Mouse (Mus musculus) large intestine, adult 2 months (tissue): ENCODE measurements around the gene Cdk14. TPM values are rescaled to one million over a fixed set of nuclear protein-coding genes. Genes with fewer than 3 reads are reported as not detected.

ENCODE experiments used
- DNase-seq: peaks from one replicate; pipeline ENCODE4 v3.0.0-alpha.2; 2012; ENCODE audit warnings: low read depth, low spot score
- WGBS: fragments of 180-500 bp; shearing (Covaris S2); methylation state at CpG from one replicate; pipeline ENCODE4 v1.1.7; 2018; 5-methylcytosine and 5-hydroxymethylcytosine counted together
- polyA plus RNA-seq: library from polyadenylated mRNA; depleted of rRNA; stranded (reverse); fragments of >200 nt; gene quantifications from 2 replicates; pipeline ENCODE4 v1.2.3, GENCODE M21; 2012

The Cdk14 gene
- polyA plus RNA-seq, 1 experiment = 0.89 TPM

DNA sequence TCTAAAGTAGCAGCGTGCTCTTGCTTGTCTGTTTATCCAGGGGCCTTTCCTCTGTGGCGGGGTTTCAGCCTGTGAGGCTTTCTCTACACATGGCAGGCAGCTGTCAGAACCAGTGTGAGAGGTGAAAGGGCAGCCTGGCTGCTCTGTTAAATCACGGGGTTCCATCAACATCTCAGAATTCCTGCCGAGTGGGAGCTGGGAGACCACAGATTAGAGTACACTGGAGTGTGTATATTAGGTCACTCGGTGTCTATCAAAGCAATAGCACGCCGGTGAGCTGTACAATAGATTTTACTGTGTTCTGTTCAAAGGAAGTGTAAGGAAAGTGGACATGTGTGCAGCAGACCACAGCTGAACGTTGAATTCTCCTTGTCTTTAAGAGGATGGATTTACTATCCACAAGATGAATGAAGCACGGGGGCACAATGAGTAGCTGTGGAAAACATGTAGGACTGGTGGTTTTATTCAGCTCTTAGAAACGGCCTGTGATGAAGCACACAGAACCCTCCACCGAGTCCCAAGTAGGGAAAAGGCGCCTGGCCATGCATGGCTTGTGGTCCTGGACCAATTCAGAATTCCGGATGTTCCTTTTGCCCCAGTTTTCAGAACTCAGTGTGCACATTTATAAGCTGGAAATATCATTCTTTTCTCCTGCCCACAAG, 585.2 kb downstream of the Cdk14 start:
- DNase-seq = no peak
- WGBS = 53% methylated on average over 13 of the region's 13 CpGs

DNA sequence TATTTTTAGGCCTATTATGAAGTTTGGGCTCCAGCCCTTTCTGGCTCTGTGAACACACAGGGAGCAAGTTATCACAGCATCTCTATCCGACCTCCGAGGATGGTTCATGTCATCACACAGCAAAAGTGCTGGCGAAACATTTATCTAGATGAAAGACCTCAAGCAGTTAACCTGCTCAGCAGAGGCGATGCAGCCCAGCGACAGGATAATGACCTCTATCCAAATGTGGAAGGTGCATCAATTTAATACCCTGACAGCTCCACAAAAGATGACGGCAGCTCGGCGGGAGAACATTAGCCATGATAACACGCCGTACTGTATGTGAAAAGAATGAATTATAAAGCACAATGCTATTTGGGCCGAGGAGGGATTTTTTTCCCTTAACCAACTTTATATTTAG, 586.2 kb downstream of the Cdk14 start:
- 88% methylated on average over 11 of the region's 11 CpGs for WGBS
- DNase-seq = no peak

DNA sequence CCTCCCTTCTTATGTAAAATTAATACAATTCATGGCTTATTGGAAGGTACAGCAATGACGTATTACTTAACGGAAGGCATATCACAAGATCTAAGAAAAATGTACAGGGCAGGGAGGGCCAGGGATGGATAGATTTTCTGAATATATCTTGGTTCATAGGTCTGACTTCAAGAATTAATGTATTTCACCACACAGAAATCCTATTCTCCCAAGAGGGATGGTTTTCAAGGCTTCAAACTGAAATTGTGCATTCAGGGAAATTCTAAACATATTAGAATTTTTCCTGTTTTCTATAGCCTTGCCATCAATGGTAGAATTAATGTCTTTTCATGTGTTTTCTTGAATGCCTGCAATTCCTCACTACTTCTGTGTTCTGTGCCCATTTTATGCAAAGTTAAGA, 593.2 kb downstream of the Cdk14 start:
- WGBS = 88% methylated on average over 2 of the region's 2 CpGs

DNA sequence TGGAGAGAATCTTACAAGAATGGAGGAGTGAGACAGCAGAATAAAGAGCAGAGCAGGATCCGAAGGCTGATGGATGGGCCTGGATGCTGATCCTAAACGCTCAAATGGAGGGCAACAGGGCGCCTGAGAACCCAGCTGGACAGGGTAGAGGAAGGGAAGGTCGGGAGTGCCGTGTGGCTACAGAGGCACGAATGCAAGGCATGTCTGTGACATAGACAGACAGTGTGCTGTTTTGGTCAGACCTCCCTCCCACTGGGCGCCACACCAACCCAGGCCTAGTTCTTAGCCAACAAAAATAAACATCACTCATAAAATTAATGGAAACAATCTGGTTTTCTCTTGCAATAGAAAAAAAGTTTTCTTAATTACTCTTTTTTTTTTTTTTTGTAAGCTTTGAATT, 594.2 kb downstream of the Cdk14 start:
- DNase-seq = no peak

More for the DNA sequence above, 593.2 kb downstream of the Cdk14 start:
- no peak for DNase-seq

DNA sequence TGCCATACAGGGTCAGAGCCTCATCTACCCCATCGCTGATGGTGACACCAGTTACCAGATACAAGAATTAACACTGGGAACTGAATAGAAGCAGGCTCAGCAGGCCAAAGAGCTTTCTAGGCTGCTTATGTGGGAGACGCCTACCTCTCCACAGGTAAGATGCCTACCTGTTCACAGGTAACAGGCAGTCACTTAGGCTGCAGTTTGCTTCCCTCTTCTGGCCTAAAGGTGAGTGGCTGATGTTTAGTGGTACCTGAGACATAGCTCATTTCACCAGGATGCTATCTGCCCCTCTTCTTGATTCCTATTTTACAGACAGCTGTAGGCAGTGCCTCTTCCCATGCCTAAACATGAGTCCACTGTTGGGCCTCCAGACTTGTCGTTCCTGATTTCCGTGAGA, 595.0 kb downstream of the Cdk14 start:
- DNase-seq = peak; percentile 11
- WGBS = 93% methylated on average over 4 of the region's 4 CpGs

More for the DNA sequence above, 594.2 kb downstream of the Cdk14 start:
- WGBS = 69% methylated on average over 7 of the region's 7 CpGs

DNA sequence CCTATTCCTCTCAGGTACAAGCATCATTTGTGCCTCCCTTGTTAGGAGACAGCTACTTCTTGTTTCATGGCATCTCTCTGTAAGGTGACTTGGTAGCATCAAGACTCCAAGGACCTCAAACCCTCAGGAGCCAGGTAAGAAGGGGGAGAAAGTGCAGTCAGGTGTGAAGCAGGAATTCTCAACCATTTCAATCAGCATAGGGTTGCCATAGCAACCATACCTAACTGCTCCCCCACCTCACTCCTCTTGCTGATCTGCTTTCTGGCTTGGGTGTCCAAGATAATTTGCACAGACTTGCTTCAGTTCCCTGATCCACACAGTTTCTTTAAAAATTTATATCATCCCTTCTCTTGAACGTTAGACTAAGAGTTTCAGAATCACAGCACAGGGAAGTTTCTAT, 595.9 kb downstream of the Cdk14 start:
- 66% methylated on average over 1 of the region's 1 CpGs for WGBS
- no peak for DNase-seq

DNA sequence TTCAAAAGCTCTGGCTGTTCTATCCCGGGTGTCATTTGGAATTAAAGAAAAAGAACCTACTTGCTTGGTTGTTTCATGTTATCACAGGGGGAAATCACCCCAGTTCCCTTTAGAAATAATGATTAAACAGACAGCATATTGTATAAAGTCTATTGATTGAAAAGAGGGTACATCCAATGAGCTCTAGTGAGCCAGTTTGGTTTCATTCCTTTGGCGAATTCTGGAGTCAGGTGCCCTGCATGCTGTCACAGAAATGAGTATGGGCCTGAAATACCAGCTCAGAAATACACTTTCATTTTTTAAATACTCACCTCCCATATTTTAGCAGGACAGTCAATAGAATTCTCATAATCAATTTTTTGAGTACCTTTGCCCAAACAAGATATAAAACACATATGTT, 598.1 kb downstream of the Cdk14 start:
- 41% methylated on average over 2 of the region's 2 CpGs for WGBS
- DNase-seq = no peak

DNA sequence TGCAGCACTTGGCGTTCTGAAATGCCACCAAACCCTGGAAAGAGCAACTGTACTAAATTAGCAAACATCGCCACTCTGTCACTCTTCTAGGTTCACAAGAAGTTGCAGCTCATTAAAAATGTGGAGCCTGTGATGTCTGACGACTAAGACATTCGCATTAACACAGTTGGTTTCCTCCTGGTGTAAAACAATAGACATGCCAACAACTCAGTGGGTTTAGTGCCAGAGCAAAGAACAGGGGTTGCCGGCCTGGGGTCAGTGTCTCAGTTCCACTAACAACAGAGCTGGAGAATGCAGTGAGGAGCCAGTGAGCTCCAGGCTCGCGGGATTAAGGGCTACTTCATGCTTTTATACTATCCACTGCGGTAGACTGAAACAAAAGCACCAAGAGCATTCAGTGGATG, 598.7 kb downstream of the Cdk14 start:
- 36% methylated on average over 8 of the region's 8 CpGs for WGBS
- DNase-seq = no peak

DNA sequence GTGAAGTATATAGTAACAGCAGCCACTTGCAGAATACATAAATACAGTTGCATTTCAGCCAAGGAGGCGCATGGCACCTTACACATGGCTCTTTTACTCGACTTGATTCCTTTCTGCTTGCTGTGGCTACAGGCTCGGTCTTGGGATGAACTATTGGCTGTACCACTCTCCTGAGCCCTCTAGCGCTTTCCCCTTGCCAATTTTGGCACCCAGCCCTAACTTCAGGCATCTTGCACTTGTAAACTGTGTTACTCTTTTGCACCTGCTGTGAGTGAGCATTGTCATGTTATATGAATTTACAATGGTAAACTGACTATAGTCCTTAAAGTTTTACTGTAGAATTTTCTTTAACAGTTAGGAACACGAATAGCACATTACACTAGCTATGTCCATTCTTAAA, 603.1 kb downstream of the Cdk14 start:
- 53% methylated on average over 5 of the region's 5 CpGs for WGBS

DNA sequence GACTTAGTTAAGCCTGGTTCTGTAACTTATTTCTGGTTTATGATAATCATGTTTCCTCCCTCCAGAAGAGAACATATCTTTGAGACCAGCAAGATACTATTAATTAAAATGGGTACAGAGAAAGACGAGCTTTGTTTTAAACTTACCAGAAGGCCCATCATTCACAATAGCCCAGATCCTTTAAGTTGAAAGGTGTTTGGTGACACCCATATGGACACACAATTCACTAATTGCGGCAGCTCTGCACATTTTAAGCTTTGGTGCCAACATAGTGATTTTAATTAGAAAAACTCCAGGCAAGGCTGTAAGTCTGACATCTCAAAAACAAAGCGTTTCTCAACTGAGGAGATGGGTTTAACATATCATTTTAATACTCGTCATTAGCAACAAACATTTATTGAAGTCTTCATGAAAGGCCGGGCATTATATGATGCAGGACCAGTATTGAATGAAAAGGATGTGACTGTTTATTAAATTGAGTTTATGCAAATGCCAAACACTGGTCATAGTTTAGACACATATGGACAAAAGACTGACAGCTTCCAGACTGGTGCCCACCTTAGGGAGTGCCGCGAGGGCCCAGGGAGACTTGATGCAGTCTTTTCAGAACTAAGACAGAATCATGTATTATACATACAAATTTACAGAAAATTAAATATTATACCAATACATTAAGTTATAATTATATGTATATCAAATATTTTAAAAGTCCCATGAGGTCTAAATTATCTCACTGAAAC, 605.5 kb downstream of the Cdk14 start:
- no peak for DNase-seq
- 91% methylated on average over 7 of the region's 7 CpGs for WGBS

More for the DNA sequence above, 603.1 kb downstream of the Cdk14 start:
- no peak for DNase-seq

DNA sequence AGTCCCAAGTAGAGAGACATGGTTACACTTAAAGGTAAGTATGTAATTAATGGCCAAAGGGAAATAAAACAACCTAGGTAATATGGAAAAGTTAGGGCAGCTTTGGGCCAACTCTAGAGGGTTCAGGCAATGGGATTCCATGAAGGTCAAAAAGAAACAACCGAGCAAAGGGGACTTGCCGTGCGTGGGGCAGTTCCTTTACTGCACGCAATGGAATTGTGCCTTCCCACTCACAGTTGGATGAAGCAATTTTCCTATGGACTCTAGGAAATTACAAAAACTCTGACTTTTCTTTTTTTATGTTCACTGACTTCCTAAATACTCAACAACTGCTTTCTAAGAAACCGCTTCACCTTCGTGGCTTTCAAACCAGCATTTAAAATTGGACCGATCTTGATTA, 606.8 kb downstream of the Cdk14 start:
- WGBS = 94% methylated on average over 7 of the region's 7 CpGs
- DNase-seq = no peak

DNA sequence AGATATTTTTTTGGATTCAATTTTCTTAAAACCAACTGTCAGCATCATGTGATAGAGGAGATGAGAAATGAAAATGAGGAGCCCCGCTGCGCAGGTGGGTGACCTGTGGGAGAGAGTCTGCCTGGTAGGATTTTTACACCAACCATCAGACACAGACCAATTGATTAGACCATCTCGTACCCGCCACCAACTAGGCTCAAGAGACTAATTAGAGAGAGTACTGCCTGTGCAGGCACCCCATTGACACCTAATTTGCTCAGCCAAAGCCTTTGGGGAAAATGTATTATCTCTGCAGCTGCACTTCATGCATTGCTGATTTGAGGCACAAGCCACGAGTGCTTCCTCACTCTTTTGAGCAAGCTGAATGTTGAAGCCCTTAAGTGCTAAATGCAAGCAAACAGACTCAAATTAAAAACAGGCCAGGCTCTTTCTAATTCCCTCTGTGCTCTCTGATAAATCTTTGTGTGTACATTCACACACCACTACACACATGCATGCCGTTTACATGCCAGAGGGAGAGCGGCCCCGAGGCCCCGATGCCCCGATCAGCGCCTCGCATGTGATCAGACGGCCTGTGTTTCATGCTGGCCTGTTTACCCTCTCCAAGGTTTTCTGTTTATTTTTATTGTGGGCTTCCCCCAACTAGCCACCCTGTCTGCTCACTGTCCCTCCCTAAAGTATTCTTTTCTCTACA, 607.9 kb downstream of the Cdk14 start:
- no peak for DNase-seq
- 77% methylated on average over 13 of the region's 13 CpGs for WGBS

DNA sequence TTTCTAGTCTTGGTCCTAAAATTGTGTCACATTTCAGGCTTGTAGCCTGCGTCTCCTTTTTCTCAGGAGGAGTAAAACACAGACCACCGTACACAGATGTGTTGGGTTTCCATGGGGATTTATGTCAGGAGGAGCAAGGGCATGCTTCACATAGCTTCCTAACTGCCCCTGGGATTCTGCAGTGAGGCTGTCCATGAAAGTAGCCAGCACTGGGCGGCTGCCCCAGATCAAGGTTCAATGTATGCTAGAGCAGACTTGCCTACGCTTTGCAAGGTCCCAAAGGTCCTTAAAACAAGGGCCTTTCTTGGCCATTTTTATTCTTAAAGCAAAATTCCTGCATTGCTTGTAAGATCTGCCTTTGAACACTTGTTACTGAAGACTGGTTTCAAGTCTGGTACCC, 614.9 kb downstream of the Cdk14 start:
- 85% methylated on average over 4 of the region's 4 CpGs for WGBS
- no peak for DNase-seq

DNA sequence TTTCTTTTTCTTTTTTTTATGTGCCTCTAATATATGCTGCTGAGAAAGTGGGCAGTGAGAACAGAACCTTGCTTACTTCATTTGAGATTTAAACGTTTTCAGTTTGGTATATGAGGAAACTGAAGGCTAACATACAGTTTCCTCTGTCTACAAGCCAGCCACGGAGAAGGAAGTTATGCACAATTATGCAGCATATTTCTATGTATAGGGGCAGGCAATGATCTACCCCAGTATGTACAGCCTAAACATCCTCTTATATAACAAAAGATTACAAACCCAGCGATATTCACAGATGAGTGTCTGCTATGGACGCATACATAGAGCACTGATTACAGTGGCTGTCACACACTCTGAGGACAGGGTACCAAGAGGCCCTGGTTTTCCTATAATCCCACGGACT, 616.4 kb downstream of the Cdk14 start:
- WGBS = 71% methylated on average over 5 of the region's 5 CpGs

DNA sequence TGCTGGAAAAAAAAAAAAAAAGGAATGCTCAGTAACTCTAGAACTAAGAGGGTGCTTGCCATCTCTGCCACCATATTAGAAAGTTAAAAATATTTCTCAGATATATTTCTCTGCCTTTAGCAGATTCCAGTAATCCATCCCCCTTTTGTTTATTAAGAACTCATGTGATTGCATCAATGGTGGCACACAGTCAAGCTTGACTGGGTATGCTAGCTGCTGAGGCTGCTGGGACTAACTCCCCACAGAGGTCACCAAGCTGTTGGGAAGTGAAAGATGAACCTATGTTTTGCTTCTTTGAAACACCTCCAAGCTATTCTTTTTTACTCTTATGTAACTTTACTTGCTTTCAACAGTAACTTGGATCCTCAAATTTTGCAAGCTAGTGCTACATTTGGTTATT, 618.1 kb downstream of the Cdk14 start:
- no peak for DNase-seq

More for the DNA sequence above, 616.4 kb downstream of the Cdk14 start:
- DNase-seq = no peak

DNA sequence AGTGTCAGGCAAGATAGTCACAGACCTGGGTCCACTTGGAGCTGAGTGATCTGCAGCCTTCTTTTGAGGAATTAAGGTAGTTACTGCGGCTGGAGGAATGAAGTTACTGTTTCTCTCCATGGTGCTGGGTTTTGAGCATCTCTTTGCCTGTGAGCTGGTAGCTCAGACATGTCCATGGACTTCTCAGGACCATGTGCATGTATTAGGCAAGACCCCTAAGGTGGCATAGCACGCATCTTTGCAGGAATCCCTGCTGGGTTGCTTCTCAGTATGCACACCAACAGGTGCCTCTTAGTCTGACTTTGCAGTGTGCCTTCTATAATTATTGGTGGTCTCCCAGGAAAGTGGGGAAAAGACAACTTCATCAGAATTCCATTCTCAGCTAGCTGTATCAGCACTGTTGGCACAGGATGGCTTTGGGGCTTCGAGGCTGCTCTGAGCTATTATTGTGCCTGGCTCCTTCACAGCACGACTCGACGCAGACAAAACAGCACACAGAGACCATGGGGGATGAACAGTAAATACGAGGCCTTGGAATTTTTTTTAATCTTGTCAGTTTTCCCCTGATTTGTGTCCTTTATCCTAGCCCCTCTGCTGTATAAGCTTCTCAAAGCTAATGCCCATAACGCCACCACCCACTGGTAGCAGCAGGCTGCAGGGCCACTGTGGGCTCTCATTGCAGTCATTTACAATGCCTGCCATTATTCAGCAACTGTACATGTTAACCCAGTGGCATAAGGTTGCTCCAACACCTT, 618.8 kb downstream of the Cdk14 start:
- WGBS = 87% methylated on average over 8 of the region's 8 CpGs
- no peak for DNase-seq

DNA sequence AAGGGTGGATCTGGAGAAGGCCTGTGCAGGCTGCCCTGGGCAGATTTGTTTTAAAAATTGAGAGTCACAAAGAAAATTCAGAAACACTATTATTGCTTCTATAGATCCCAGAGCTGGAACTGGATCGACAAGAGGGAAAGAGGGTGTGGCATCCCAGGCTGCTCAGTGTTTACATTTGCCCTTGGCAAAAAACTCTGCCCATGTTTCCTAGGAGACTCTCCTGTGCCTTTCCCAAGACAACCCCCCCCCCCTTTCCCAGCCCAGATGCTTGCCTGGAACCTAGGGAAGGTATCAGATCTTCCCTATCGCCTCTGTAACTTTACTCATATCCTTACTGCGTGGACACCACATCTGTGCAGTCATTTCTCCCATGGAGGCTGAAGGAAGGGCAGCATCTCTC, 628.9 kb downstream of the Cdk14 start:
- 38% methylated on average over 3 of the region's 3 CpGs for WGBS
- DNase-seq = no peak

DNA sequence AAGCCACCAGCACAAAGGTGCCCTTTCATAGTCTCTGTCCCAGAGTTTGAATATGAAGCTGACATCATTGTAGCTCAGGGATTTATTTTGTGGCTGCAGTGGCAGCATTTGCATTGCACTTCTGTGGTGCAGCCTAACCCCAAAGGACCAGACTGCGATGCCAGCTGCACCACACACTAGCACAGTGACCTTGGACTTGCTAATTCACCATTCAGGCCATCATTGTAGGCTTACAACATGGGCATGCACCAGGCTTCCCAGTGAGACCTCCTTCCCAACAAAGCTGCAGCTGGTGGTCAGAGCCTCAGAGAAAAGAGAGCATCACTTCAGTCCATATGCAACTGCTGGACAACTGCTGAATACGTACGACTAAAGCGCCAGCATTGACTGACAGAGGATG, 629.8 kb downstream of the Cdk14 start:
- no peak for DNase-seq
- 97% methylated on average over 4 of the region's 4 CpGs for WGBS

DNA sequence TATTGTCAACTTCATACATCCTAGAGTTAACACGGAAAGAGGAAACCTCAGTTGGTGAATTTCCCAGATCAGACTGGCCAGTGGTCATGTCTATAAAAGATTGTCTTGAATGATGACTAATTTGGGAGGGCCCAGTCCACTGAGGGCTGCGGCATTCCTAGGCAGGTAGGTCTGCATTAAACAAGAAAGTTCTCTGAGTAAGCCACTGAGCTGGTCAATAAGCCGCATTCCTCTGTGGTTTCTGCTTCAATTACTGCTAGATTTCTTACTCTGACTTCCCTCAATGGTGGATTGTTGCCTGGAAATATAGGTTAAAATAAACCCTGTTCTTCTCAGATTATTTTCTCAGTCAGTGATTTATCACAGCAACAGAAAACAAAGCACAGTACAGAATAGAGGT, 631.6 kb downstream of the Cdk14 start:
- WGBS = 74% methylated on average over 3 of the region's 3 CpGs
- DNase-seq = no peak

DNA sequence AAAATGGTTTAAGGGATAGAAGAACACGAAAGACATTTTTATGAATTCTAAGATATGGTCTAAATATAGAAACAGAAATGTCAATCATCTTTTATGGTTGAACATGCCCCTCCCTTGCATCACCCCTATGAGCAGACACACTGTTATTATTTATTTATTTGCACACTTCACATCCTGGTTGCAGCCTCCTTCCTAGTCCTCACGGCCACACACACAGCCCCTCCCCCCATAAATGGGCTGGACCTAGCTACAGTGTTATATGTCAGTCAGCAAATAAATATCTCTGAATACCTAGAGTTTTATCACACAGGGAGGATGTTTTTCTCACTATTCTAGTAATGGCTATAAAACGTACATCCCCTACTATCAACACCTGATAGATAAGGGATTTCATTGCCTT, 633.3 kb downstream of the Cdk14 start:
- no peak for DNase-seq
- WGBS = 33% methylated on average over 3 of the region's 3 CpGs
